ENCODE assay signal across 8 mouse cellular contexts in genomic region chr4:99930518-99931239, GRCm38 (mm10). TPM values are rescaled to one million over a fixed set of nuclear protein-coding genes. Genes with fewer than 3 reads are reported as not detected.
A peak's percentile ranks its signal among the peaks of the same experiment; 100 is the strongest.
DNase-seq lines count a peak whose midpoint lies in the region; ATAC-seq and TF ChIP-seq lines count a peak whose summit lies in the region.

No protein-coding gene starts in this region.

- H3K4me2 ChIP-seq in CH12.LX (ENCODE audit: insufficient read depth, low read depth, poor library complexity, severe bottlenecking) = peak overlapping the region; percentile 79
- peak overlapping the region; percentile 89 for H3K4me2 ChIP-seq in limb, embryonic 15.5 days
- 0 out of 2 replicates have a peak overlapping the region, but pooled peaks have one; percentile 8 for H3K4me2 ChIP-seq in neural tube, embryonic 11.5 days (ENCODE audit: low read depth)

- H3K9ac ChIP-seq in CH12.LX (ENCODE audit: insufficient read depth, low read depth) = peak overlapping the region; percentile 74
- peak overlapping the region; percentile 37 for H3K9ac ChIP-seq in heart, adult 2 months (ENCODE audit: low read depth, low read length)
- no peak overlapping the region for H3K9ac ChIP-seq in limb, embryonic 15.5 days
- no peak overlapping the region for H3K9ac ChIP-seq in neural tube, embryonic 11.5 days (ENCODE audit: low read length)

- ATAC-seq in G1E (ENCODE audit: extremely low read depth, insufficient number of reproducible peaks, low FRiP score, poor library complexity, severe bottlenecking) = no peak
- no peak for ATAC-seq in limb, embryonic 15.5 days (ENCODE audit: insufficient number of reproducible peaks, low FRiP score, low TSS enrichment, low read depth)
- ATAC-seq in neural tube, embryonic 11.5 days (ENCODE audit: insufficient read depth, low FRiP score, low TSS enrichment) = no peak

- peaks cover under 1 to 39% of the 10 kb centered on the region in 2 experiments for H3K36me3 ChIP-seq in CH12.LX (replicated peaks in 1 of 2; ENCODE audit: control insufficient read depth in 1 of 2, insufficient read depth in 1 of 2, low read length in 1 of 2)
- peaks cover 44% of the 10 kb centered on the region for H3K36me3 ChIP-seq in G1E (replicated peaks)
- H3K36me3 ChIP-seq in heart, adult 2 months (ENCODE audit: control insufficient read depth, insufficient read depth, low read length) = no peaks in the 10 kb centered on the region; the same call in 1 of the 2 replicates
- H3K36me3 ChIP-seq in limb, embryonic 15.5 days = no peaks in the 10 kb centered on the region
- no peaks in the 10 kb centered on the region for H3K36me3 ChIP-seq in neural tube, embryonic 11.5 days (ENCODE audit: control insufficient read depth, insufficient read depth, low read length)

- no peak for TF ChIP-seq RAD21 in CH12.LX (IDR thresholded peaks at IDR 0.05; ENCODE audit: low read depth, low read length)

- TF ChIP-seq CTCF in CH12.LX (conservative IDR thresholded peaks at IDR 0.05 in 1 of 2, IDR thresholded peaks at IDR 0.05 in 1 of 2; ENCODE audit: low read depth in 2 of 2, low read length in 2 of 2) (no peak), G1E (IDR thresholded peaks at IDR 0.05; ENCODE audit: low read depth, low read length) (no peak)
- no peak for TF ChIP-seq CTCF in heart, adult 2 months (IDR thresholded peaks at IDR 0.05)

- dilution Hi-C loops in CH12.LX (cut with MboI; ENCODE audit: extremely low pct_ligation_motif_present, extremely low pct_unique_long_range_greater_than_20kb, low sequenced_read_pairs) = no loop called here

- H3K4me1 ChIP-seq in CH12.LX (ENCODE audit: control insufficient read depth in 1 of 2, insufficient read depth in 2 of 2) (peaks cover 7 to 54% of the 10 kb centered on the region in 2 experiments), G1E (ENCODE audit: insufficient read depth, low read depth, low read length) (peaks cover 76% of the 10 kb centered on the region)
- H3K4me1 ChIP-seq in heart, adult 2 months (ENCODE audit: control insufficient read depth, insufficient read depth, low read length) = peaks cover 1% of the 10 kb centered on the region; the same call in 1 of the 2 replicates
- H3K4me1 ChIP-seq in limb, embryonic 15.5 days = peaks cover 19% of the 10 kb centered on the region
- peaks cover 3% of the 10 kb centered on the region; the same call in 1 of the 2 replicates for H3K4me1 ChIP-seq in neural tube, embryonic 11.5 days (ENCODE audit: control insufficient read depth, insufficient read depth, low read length)

- peaks cover 15% of the 10 kb centered on the region for H3K79me2 ChIP-seq in CH12.LX (replicated peaks; ENCODE audit: control insufficient read depth, extremely low read depth, insufficient read depth, poor library complexity, severe bottlenecking)
- no peaks in the 10 kb centered on the region for H3K79me2 ChIP-seq in heart, adult 2 months (replicated peaks; ENCODE audit: control insufficient read depth, insufficient read depth, low read length)

- no peak for TF ChIP-seq EP300 in CH12.LX (IDR thresholded peaks at IDR 0.05; ENCODE audit: low read length)
- TF ChIP-seq EP300 in heart, adult 2 months (IDR thresholded peaks at IDR 0.05; ENCODE audit: insufficient read depth, low read depth, low read length) = no peak

- DNase-seq in CH12.LX (ENCODE audit: extremely low read depth) (no peak), G1E (ENCODE audit: low spot score) (no peak)
- DNase-seq in heart, adult 2 months = peak; percentile 48 to 50
- DNase-seq in neural tube, embryonic 11.5 days (ENCODE audit: low spot score) = no peak
- no peak for DNase-seq in frontal cortex, postnatal 25 days (ENCODE audit: low spot score in 2 of 2)
- DNase-seq in urinary bladder, adult 18-20 months (ENCODE audit: low spot score in 2 of 2) = no peak
- no peak for DNase-seq in left cerebral cortex, postnatal 4 days

- no peaks in the 10 kb centered on the region for H3K27me3 ChIP-seq in CH12.LX (replicated peaks)
- no peaks in the 10 kb centered on the region for H3K27me3 ChIP-seq in G1E (ENCODE audit: insufficient read depth, low read length)
- H3K27me3 ChIP-seq in heart, adult 2 months (ENCODE audit: control insufficient read depth, insufficient read depth, low read length) = no peaks in the 10 kb centered on the region
- H3K27me3 ChIP-seq in limb, embryonic 15.5 days = no peaks in the 10 kb centered on the region
- no peaks in the 10 kb centered on the region for H3K27me3 ChIP-seq in neural tube, embryonic 11.5 days (ENCODE audit: control insufficient read depth, insufficient read depth, low read length)

- H3K4me3 ChIP-seq in CH12.LX (replicated peaks in 1 of 3; ENCODE audit: low read depth in 2 of 3, low read length in 2 of 3, poor library complexity in 1 of 3) (peak overlapping the region; percentile 26 to 86 (median 81)), G1E (ENCODE audit: low read depth, low read length) (peak overlapping the region; percentile 89)
- peak overlapping the region; percentile 88 for H3K4me3 ChIP-seq in heart, adult 2 months
- H3K4me3 ChIP-seq in limb, embryonic 15.5 days = peak overlapping the region; percentile 65
- H3K4me3 ChIP-seq in neural tube, embryonic 11.5 days (ENCODE audit: low read depth, low read length) = no peak overlapping the region; the same call in 1 of the 2 replicates

- in situ Hi-C loops in CH12.LX (cut with MboI; ENCODE audit: low pct_ligation_motif_present, low pct_unique_long_range_greater_than_20kb, low sequenced_read_pairs) = no loop called here

- H3K9me3 ChIP-seq in CH12.LX (replicated peaks; ENCODE audit: low read length) (no peaks in the 10 kb centered on the region), G1E (replicated peaks) (no peaks in the 10 kb centered on the region)
- no peaks in the 10 kb centered on the region for H3K9me3 ChIP-seq in limb, embryonic 15.5 days
- H3K9me3 ChIP-seq in neural tube, embryonic 11.5 days (ENCODE audit: control insufficient read depth, low read length) = no peaks in the 10 kb centered on the region

- 33% methylated on average over 10 of the region's 10 CpGs for WGBS in heart, adult 2 months
- 36% methylated on average over 10 of the region's 10 CpGs for WGBS in limb, embryonic 15.5 days
- 49% methylated on average over 10 of the region's 10 CpGs for WGBS in neural tube, embryonic 11.5 days

- no peak for TF ChIP-seq POLR2A in CH12.LX (IDR thresholded peaks at IDR 0.05; ENCODE audit: low read depth, low read length)
- no peak for TF ChIP-seq POLR2A in heart, adult 2 months (IDR thresholded peaks at IDR 0.05; ENCODE audit: insufficient read depth, low read depth, low read length)

- intact Hi-C loops in heart, adult 2 months (cut with DNase I) = no loop called here
- intact Hi-C loops in left cerebral cortex, postnatal 4 days (cut with DNase I) = no loop called here

- no peak overlapping the region for H3K27ac ChIP-seq in CH12.LX (ENCODE audit: insufficient read depth, low read depth)
- peak overlapping the region; percentile 93 for H3K27ac ChIP-seq in heart, adult 2 months
- H3K27ac ChIP-seq in limb, embryonic 15.5 days = peak overlapping the region; percentile 57; the same call in 1 of the 2 replicates
- H3K27ac ChIP-seq in neural tube, embryonic 11.5 days (ENCODE audit: low read depth, low read length) = no peak overlapping the region

TF ChIP-seq in CH12.LX, 34 proteins besides CTCF, POLR2A, EP300 and RAD21:
- no peak for TF ChIP-seq NELFE (IDR thresholded peaks at IDR 0.05; ENCODE audit: low read depth, low read length)
- TF ChIP-seq TCF12 (IDR thresholded peaks at IDR 0.05; ENCODE audit: low read depth, low read length) = no peak
- no peak for TF ChIP-seq ETS1 (conservative IDR thresholded peaks at IDR 0.05; ENCODE audit: low read depth, low read length)
- no peak for TF ChIP-seq ZKSCAN1 (IDR thresholded peaks at IDR 0.05; ENCODE audit: borderline replicate concordance, low read depth, low read length)

RNA-seq across cellular contexts. Expression of gene Itgb3bp, which starts 1.1 kb away (rescaled TPM):
- total RNA-seq in CH12.LX (2012; rRNA removed) (9.9 and 11.5 TPM in 2 replicates), CH12.LX (2014; rRNA removed) (22.0 and 29.3 TPM in 2 replicates), G1E (2014; fragmentation: Nextera tagmentation) (39.7 and 40.4 TPM in 2 replicates), G1E (2017) (21.3 and 23.2 TPM in 2 replicates)
- polyA plus RNA-seq in CH12.LX (2012; ENCODE audit: insufficient read length, low read depth) (27.2 and 29.1 TPM in 2 replicates), G1E (2012) (0.79 and 1.1 TPM in 2 replicates)
- 1 to 10 TPM; 4.9 to 5.0 TPM for total RNA-seq in heart, adult 2 months (2021)
- 0.86 and 1.1 TPM in 2 replicates for polyA plus RNA-seq in heart, adult 2 months (2012; rRNA removed)
- 26.4 and 29.0 TPM in 2 replicates for polyA plus RNA-seq in limb, embryonic 15.5 days (2015; fragmentation: Nextera tagmentation; extraction: Ambion mirVana)
- 44.7 and 49.4 TPM in 2 replicates for polyA plus RNA-seq in neural tube, embryonic 11.5 days (2014; fragmentation: Nextera tagmentation; extraction: Ambion mirVana)
- 1 to 10 TPM; 4.1 to 4.5 TPM for total RNA-seq in left cerebral cortex, postnatal 4 days (2021)

RNA-seq across cellular contexts. Expression of gene Pgm1, which starts 1.5 kb away (rescaled TPM):
- total RNA-seq in CH12.LX (2012; rRNA removed) = 49.1 and 97.9 TPM in 2 replicates
- total RNA-seq in CH12.LX (2014; rRNA removed) = 74.7 and 95.7 TPM in 2 replicates
- 49.8 and 54.0 TPM in 2 replicates for polyA plus RNA-seq in CH12.LX (2012; ENCODE audit: insufficient read length, low read depth)
- 44.8 and 47.2 TPM in 2 replicates for total RNA-seq in G1E (2014; fragmentation: Nextera tagmentation)
- 102 and 113 TPM in 2 replicates for total RNA-seq in G1E (2017)
- polyA plus RNA-seq in G1E (2012) = 57.4 and 66.8 TPM in 2 replicates
- total RNA-seq in heart, adult 2 months (2021) = 100 to 1,000 TPM; 203 to 234 TPM
- 157 and 238 TPM in 2 replicates for polyA plus RNA-seq in heart, adult 2 months (2012; rRNA removed)
- 57.6 and 80.7 TPM in 2 replicates for polyA plus RNA-seq in limb, embryonic 15.5 days (2015; fragmentation: Nextera tagmentation; extraction: Ambion mirVana)
- polyA plus RNA-seq in neural tube, embryonic 11.5 days (2014; fragmentation: Nextera tagmentation; extraction: Ambion mirVana) = 52.1 and 54.7 TPM in 2 replicates
- total RNA-seq in left cerebral cortex, postnatal 4 days (2021) = 10 to 100 TPM; 32.5 to 40.5 TPM

Comparison
In these comparisons a context has a peak if more than half of its experiments do, and no peak if none do; other contexts are left out.
1. DNase-seq: peak in heart, adult 2 months (2 of 2); none in CH12.LX (single experiment), G1E (single experiment), neural tube, embryonic 11.5 days (single experiment), frontal cortex, postnatal 25 days (0 of 2), urinary bladder, adult 18-20 months (0 of 2) and left cerebral cortex, postnatal 4 days (single experiment).
2. H3K27ac ChIP-seq: peak in heart, adult 2 months (single experiment) and limb, embryonic 15.5 days (single experiment); none in CH12.LX (single experiment) and neural tube, embryonic 11.5 days (single experiment).
3. H3K4me2 ChIP-seq: peak in every context shown above with its lines; median percentile 89 in limb, embryonic 15.5 days; 79 in CH12.LX; 8 in neural tube, embryonic 11.5 days.
4. H3K9ac ChIP-seq: peak in CH12.LX (single experiment) and heart, adult 2 months (single experiment); none in limb, embryonic 15.5 days (single experiment) and neural tube, embryonic 11.5 days (single experiment).
5. RNA of gene Itgb3bp, which starts 1.1 kb away (polyA plus RNA-seq): 44.7 to 49.4 TPM in neural tube, embryonic 11.5 days, 27.2 to 29.1 TPM in CH12.LX and 26.4 to 29.0 TPM in limb, embryonic 15.5 days; 0.86 to 1.1 TPM in heart, adult 2 months and 0.79 to 1.1 TPM in G1E; every median in the first group is over 10 times any median in the second.